Mouse (Mus musculus): ENCODE measurements at regions not wholly inside any gene's neighbourhood (a gene's known extent, or its start where the extent isn't known, plus 50 kb on each side); places are given as distances from the start of the nearest gene placed in this dataset.

- DNase-seq = no peak
Observed at GRCm38 (mm10) chr7:133468346-133468745, 133.6 kb downstream of the Tex36 start.

DNA sequence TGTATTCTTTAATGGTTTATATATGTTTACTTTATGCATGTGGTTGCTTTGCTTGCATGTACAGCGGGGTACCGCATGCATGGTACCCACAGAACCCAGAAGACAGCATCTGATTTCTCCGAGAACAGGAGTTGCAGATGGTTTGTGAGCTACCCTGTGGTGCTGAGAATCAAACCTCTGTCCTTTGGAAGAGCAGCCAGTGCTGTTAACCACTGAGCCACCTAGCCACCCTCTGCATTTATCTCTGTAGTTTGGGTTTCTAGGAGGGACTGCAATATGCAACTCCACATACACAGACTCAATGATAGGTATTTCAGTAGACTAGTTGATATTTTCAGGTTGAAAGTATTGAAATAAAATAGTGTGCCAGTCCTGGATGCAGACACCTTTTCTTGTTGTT is 134.4 kb downstream of the Tex36 start:
- no peak for DNase-seq

DNA sequence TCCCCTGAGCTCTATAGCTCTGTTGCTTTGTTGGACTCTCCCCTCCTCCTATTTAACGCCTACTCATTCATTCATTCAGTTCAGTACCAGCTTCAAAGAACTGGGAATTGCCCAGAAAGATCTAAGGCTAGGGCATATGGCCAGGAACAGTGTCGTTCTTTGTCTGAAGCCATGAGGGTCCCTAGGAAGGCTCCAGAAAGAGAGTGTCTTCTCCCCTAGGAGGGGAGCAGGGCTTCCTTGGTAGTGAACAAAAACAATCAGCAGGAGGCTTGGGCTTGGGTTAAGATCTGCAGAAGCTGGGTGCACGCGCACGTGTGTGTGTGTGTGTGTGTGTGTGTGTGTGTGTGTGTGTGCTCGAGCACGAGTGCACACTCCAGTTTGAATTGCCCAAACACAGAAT is 142.7 kb downstream of the Tex36 start:
- DNase-seq = no peak

DNA sequence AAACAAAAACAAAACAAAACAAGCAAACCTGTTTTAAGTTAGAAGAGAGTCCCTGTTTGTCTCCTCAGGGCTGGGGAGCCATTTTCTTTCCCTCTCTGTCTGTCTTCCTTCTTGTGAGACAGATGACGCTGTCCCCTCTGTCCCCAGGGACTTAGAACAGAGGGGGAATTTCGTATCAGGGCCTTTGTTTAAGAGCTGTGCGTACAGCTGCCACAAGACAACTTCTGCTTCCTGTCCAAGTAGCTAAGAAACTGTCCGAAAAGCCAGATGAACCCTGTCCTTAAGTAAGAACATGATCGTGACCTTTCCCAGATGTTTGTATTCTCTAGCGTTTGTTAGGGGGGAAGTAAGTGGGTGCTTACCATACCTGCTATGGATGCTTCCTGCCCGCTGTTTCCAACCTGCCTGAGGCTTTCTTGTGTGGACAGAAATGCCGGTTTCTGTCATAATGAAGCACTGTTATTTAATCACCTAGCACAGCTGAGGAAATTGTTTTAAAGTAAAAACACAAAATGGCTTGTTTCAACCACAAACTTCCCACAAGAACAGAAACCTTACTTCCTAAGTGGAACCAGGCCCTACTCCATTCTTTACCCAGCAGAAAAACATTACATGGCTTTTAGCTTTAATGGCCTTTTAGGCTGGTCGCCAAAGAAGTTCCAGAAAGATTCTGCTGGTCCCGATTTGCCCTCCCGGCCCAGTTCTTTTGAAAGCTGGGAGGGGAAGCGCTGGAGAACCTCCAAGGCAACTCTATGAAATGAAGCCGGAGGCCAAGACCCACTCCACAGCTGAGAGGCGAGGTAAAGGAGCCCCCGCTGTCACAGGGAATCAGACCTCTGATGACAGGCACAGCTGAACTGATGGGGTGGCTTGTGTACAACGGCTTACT is 144.3 kb downstream of the Tex36 start:
- DNase-seq = no peak

DNA sequence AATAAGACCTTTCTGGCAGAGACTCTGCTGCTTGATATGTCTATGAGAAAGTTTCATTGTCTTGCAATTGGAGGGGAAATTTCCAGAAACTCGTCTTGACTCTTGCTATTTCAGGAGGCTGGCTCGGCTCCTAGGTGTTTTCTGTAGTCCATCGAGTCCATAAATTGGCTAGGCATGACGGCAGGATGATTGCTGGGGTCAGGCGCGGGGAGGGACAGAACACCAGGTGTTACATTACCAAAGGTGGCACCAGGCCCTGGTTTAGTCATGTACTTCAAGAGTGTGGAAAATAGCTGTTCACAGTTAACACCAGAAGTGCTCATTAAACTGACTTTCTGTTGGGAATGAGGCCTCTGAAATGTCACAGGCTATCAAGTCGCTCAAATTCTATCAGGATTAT is 151.7 kb downstream of the Tex36 start:
- DNase-seq = no peak

- DNase-seq = no peak
Observed at GRCm38 (mm10) chr7:133447079-133447478, 154.9 kb downstream of the Tex36 start.

GRCm38 (mm10) chr7:133441661-133442060 is 160.3 kb downstream of the Tex36 start:
- DNase-seq = no peak

DNA sequence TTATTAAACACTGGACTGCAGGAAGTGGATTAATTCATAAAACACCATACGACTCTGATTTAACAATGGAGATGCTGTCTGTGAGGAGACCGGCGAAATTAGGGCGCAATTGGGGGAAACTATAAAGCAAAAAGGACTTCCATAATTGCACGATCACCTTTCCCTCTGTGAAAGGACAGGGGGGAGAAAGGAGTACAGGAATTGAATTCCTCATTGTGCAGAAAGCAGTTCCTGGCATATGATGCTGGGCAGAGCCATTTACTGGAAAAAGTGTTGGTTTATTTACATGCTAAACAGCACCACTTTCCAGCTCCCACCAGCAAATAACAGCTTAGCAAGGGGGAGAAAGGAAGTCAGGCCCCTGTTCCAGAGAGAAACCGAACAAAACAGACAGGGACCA is 160.8 kb downstream of the Tex36 start:
- DNase-seq = no peak

DNA sequence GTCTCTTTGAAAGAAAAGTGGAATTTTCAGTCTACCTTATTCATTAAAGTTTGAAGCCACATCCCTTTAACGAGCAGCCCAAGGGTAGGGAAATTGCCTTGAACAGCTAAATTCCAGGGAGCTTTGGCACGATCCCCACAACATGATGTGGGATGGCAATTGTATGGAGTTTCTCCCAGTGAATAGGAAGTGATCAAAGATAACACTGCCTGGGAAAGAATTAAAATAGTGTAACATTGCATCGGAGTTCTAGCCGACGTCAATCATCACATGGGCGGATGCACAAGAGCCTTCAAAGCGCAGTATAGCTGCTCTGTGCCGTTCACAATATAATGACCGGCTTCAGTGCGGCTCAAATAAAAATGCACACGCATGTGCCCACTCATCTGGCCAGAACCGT is 161.2 kb downstream of the Tex36 start:
- DNase-seq = no peak

DNA sequence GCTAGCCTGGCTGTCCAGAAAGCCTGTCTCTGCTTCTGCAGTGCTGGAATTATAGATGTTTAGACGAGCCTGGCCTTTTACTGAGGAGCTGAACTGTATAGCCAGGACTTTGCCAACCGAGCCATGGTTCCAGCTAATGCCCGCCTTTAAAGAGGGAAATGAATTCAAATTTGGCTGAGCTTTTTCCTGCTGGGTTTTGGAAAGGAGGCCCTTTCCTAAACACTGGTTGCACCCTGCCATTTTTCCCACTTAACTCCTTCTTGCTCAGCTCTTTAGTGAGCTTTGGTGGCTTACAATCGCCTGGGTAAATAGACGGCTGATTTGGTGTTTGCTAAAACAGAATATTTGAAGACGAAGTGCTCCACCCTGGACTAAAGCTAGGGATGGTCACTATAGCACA is 161.9 kb downstream of the Tex36 start:
- DNase-seq = no peak

GRCm38 (mm10) chr7:133438631-133439030 is 163.3 kb downstream of the Tex36 start:
- DNase-seq = no peak

GRCm38 (mm10) chr7:133437866-133438265 is 164.1 kb downstream of the Tex36 start:
- DNase-seq = no peak

DNA sequence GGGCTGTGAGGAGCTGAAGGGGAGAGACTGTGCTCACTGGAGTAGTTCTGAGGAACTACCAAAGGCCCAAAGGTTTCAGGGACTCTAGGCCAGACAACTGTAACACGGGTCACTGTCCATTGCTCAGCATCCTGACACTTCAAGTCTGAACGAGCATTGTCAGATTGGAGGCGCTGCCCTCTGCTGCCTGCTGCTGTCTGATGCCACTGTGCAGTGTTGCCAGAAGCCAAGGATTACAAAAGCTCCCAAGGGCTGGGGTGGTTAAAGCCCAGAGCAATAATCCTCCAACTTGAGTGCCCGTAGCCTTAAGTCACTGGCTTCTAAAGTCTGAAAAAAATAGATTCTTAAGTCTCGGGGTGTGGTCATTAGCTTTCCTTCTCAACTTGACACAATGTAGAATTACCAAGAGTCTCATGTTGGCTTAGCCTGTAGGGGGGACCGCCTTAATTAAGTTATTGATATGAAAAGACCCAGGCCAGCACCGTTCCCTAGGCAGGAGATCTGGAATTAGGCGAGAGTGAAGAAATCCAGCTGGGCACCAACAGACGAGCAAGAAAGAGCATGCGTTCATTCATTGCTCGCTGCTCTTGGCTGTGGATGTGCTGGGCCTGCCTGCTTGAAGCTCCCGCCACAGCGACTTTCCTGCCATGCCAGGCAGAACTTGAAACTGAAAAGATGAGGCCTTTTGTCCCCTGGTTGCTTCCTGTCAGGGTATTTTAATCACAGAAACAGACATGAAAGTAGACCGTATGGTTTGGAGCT is 166.2 kb downstream of the Tex36 start:
- no peak for DNase-seq

- no peak for DNase-seq
Observed at GRCm38 (mm10) chr7:133434027-133434820, 167.7 kb downstream of the Tex36 start.

DNA sequence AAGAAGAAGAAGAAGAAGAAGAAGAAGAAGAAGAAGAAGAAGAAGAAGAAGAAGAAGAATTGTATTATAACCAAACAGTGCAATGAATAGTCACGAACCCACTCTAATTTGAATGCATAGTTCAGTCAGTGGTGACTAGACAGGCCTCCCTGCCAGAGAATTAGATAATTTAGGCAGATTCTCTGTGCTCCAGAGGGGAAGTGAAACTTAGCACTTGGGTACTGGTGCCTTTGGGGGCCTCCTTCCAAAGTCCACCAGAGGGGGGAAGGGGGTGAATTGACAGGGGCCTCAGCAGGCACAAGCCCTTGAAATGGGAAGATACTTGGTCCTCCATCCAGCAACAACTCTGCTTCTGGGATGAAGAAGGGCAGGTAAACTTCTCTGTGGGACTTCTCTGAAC is 169.6 kb downstream of the Tex36 start:
- no peak for DNase-seq

DNA sequence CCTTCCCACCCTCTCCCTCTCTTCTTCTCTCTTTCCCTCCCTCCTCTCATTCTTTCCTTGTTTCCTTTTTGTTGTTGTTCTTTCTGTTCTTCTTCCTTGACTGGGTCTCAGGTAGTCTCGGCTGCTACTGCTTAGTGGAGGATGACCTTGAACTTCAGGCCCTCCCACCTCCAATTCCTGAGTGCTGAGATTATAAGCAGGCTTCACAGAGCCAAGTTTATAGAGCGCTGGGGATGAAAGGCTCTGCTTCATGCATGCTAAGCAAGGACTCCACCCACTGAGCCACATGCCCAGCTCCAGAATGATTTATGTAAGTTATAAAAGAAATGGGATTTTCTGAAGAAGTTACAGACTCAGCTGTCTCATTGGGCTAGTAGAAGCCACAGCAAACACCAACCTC is 199.9 kb downstream of the Tex36 start:
- DNase-seq = no peak

DNA sequence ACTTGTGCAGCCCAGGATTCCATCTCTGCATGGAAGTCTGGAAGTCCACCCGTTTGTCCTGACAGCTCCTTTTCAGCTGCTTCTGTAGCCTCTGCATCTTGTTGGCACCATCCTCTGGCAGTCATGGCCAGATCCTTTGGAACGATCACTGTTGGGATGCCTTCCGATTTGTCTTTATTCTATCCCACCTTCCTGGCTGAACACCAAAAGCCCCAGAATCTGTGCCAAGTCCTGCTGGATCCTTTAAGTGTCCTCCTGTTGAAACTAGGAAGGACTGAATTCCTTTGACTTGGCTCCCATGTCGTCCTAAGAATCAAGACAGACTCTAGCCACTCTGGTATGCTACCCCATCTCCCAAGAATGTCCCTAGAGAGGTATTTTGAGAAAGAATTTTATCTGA is 201.3 kb downstream of the Tex36 start:
- DNase-seq = no peak

DNA sequence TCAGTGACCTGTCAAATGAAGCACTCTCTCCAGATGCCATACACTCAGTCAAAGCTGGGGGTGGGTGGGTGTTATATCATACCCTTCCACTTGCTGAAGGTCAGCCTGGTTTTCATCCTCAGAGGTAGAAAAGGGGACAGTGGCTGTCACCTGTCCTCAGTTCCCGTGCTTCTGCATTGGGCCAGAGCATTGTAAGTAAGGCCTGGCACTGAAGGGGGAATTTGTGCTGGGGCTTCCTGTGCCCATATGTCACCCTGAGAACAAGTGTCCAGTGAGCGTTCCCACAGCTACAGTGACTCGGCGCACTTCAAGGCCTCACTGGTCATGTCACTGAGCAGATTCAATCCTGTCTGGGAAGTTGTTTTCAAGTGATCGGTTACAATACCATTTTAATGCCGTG is 213.2 kb downstream of the Tex36 start:
- no peak for DNase-seq

GRCm38 (mm10) chr7:133382032-133382712 is 219.8 kb downstream of the Tex36 start:
- DNase-seq = no peak

GRCm38 (mm10) chr7:133379373-133379772 is 222.6 kb downstream of the Tex36 start:
- no peak for DNase-seq

DNA sequence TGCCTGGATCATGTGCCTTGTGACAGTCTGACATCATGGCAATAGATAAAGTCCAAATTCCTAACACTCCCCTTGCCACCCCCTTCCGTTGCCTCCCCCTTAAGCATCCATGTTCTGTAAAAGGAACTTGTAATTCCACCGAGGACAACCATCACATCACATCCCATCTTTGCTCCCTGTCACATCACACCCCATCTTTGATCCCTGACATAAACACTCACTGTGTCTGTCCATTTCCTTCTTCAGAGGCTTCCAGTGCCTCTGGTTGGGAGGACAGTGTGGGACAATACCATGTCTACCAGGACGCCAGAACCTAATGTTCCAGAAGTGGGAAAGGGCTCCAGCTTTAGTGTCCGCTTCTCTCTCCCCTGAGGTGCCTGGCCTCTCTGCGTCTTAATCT is 223.6 kb downstream of the Tex36 start:
- no peak for DNase-seq

DNA sequence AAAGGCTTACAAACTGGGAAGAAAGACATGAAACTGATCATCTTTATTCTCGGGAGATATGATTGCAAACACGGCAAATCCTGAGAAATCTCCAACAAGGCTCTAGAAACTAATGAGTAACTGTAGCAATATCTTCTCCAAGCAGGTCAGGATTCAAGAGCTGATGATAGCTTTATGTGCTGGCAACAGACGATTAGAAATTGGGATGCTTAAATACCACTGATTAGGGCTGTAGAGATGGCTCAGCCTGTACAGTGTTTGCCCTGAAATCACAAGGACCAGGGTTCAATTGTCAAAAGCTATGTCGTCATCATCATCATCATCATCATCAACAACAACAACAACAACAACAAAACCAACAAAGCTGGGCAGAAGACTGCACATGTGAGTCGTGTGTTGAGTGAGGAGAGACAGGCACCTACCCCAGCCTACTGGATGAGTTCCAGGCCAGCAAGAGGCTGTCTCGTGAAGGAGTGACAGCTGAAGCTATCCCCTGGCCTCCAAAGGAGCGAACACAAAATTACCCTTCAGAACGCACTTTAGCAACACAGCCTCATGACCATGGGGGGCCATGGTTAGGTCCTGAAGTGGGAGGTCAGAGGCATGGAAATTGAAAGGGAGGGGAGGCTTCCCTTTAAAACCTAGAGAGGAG is 225.0 kb downstream of the Tex36 start:
- DNase-seq = no peak
